Mouse (Mus musculus): ENCODE data around the gene Npvf. TPM values are rescaled to one million over a fixed set of nuclear protein-coding genes. Genes with fewer than 3 reads are reported as not detected.
"Not testable (repeated sequence)": the region's sequence is repeated elsewhere in the genome, so short reads cannot be mapped to it uniquely, and the experiment has no call there.

The Npvf gene
- polyA plus RNA-seq, 1 experiment from 2014 or later, result not detected

GRCm38 (mm10) chr6:50640377-50640776, 13.9 kb downstream of the Npvf start:
- Histone ChIP-seq H3K36me3 (ENCODE audit: control insufficient read depth, insufficient read depth, low read length) (no peaks in the 10 kb centered on the region), H3K27ac (replicated peaks in 1 of 2; ENCODE audit: control insufficient read depth in 1 of 2, insufficient read depth in 1 of 2, low read depth in 2 of 2, low read length in 2 of 2) (no peak overlapping the region), H3K4me3 (ENCODE audit: control insufficient read depth in 1 of 2, insufficient read depth in 1 of 2, low read depth in 1 of 2, low read length in 2 of 2) (no peak overlapping the region), H3K27me3 (ENCODE audit: control insufficient read depth, insufficient read depth, low read length) (no peaks in the 10 kb centered on the region), H3K9ac (ENCODE audit: low read length) (no peak overlapping the region), H3K4me2 (ENCODE audit: low read length) (no peak overlapping the region), H3K4me1 (ENCODE audit: control insufficient read depth in 2 of 2, insufficient read depth in 2 of 2, low read length in 2 of 2) (peaks cover 0 to 2% of the 10 kb centered on the region in 2 experiments; a peak in 1 of 4 replicates), H3K9me3 (ENCODE audit: control insufficient read depth, low read length) (no peaks in the 10 kb centered on the region)
- ATAC-seq (ENCODE audit: insufficient number of reproducible peaks, insufficient read depth, low FRiP score, low read depth), result no peak
- 74% methylated on average over 4 of the region's 4 CpGs for WGBS

- WGBS, result 18% methylated on average over 2 of the region's 2 CpGs
- no peak for ATAC-seq (ENCODE audit: insufficient number of reproducible peaks, insufficient read depth, low FRiP score, low read depth)
- Histone ChIP-seq H3K4me1 (ENCODE audit: control insufficient read depth in 2 of 2, insufficient read depth in 2 of 2, low read length in 2 of 2) (peaks cover 0 to 2% of the 10 kb centered on the region in 2 experiments; a peak in 1 of 4 replicates), H3K4me3 (ENCODE audit: control insufficient read depth in 1 of 2, insufficient read depth in 1 of 2, low read depth in 1 of 2, low read length in 2 of 2) (no peak overlapping the region), H3K9me3 (ENCODE audit: control insufficient read depth, low read length) (peaks cover 4% of the 10 kb centered on the region; the same call in 1 of the 2 replicates), H3K27me3 (ENCODE audit: control insufficient read depth, insufficient read depth, low read length) (no peaks in the 10 kb centered on the region), H3K9ac (ENCODE audit: low read length) (no peak overlapping the region), H3K27ac (replicated peaks in 1 of 2; ENCODE audit: control insufficient read depth in 1 of 2, insufficient read depth in 1 of 2, low read depth in 2 of 2, low read length in 2 of 2) (no peak overlapping the region), H3K36me3 (ENCODE audit: control insufficient read depth, insufficient read depth, low read length) (no peaks in the 10 kb centered on the region), H3K4me2 (ENCODE audit: low read length) (no peak overlapping the region)
These were observed 14.6 kb downstream of the Npvf start for GRCm38 (mm10) chr6:50639656-50640055.

GRCm38 (mm10) chr6:50626170-50626569, 28.1 kb downstream of the Npvf start:
- not testable (repeated sequence) for H3K4me2 ChIP-seq (ENCODE audit: low read length); H3K27ac ChIP-seq (replicated peaks in 1 of 2; ENCODE audit: control insufficient read depth in 1 of 2, insufficient read depth in 1 of 2, low read depth in 2 of 2, low read length in 2 of 2); H3K36me3 ChIP-seq (ENCODE audit: control insufficient read depth, insufficient read depth, low read length); ATAC-seq (ENCODE audit: insufficient number of reproducible peaks, insufficient read depth, low FRiP score, low read depth); H3K4me3 ChIP-seq (ENCODE audit: control insufficient read depth in 1 of 2, insufficient read depth in 1 of 2, low read depth in 1 of 2, low read length in 2 of 2); H3K9me3 ChIP-seq (ENCODE audit: control insufficient read depth, low read length); H3K4me1 ChIP-seq (ENCODE audit: control insufficient read depth in 2 of 2, insufficient read depth in 2 of 2, low read length in 2 of 2); H3K27me3 ChIP-seq (ENCODE audit: control insufficient read depth, insufficient read depth, low read length); H3K9ac ChIP-seq (ENCODE audit: low read length)
- WGBS, result 78% methylated on average over 2 of the region's 2 CpGs

GRCm38 (mm10) chr6:50618273-50618672, 36.0 kb downstream of the Npvf start:
- WGBS, result 95% methylated on average over 1 of the region's 1 CpGs
- not testable (repeated sequence) for ATAC-seq (ENCODE audit: insufficient number of reproducible peaks, insufficient read depth, low FRiP score, low read depth); H3K27me3 ChIP-seq (ENCODE audit: control insufficient read depth, insufficient read depth, low read length); H3K4me3 ChIP-seq (ENCODE audit: control insufficient read depth in 1 of 2, insufficient read depth in 1 of 2, low read depth in 1 of 2, low read length in 2 of 2); H3K9me3 ChIP-seq (ENCODE audit: control insufficient read depth, low read length); H3K27ac ChIP-seq (replicated peaks in 1 of 2; ENCODE audit: control insufficient read depth in 1 of 2, insufficient read depth in 1 of 2, low read depth in 2 of 2, low read length in 2 of 2); H3K36me3 ChIP-seq (ENCODE audit: control insufficient read depth, insufficient read depth, low read length); H3K9ac ChIP-seq (ENCODE audit: low read length); H3K4me2 ChIP-seq (ENCODE audit: low read length); H3K4me1 ChIP-seq (ENCODE audit: control insufficient read depth in 2 of 2, insufficient read depth in 2 of 2, low read length in 2 of 2)

GRCm38 (mm10) chr6:50601620-50602019, 52.6 kb downstream of the Npvf start:
- Histone ChIP-seq H3K36me3 (ENCODE audit: control insufficient read depth, insufficient read depth, low read length) (no peaks in the 10 kb centered on the region), H3K4me1 (ENCODE audit: control insufficient read depth in 2 of 2, insufficient read depth in 2 of 2, low read length in 2 of 2) (peaks cover 9 to 17% of the 10 kb centered on the region in 2 experiments), H3K4me3 (ENCODE audit: control insufficient read depth in 1 of 2, insufficient read depth in 1 of 2, low read depth in 1 of 2, low read length in 2 of 2) (no peak overlapping the region), H3K9ac (ENCODE audit: low read length) (no peak overlapping the region), H3K4me2 (ENCODE audit: low read length) (no peak overlapping the region), H3K27me3 (ENCODE audit: control insufficient read depth, insufficient read depth, low read length) (no peaks in the 10 kb centered on the region), H3K9me3 (ENCODE audit: control insufficient read depth, low read length) (no peaks in the 10 kb centered on the region), H3K27ac (replicated peaks in 1 of 2; ENCODE audit: control insufficient read depth in 1 of 2, insufficient read depth in 1 of 2, low read depth in 2 of 2, low read length in 2 of 2) (no peak overlapping the region)
- 28% methylated on average over 4 of the region's 4 CpGs for WGBS
- ATAC-seq (ENCODE audit: insufficient number of reproducible peaks, insufficient read depth, low FRiP score, low read depth), result no peak

Other genes with a start within 250 kb of the Npvf start
- gene Osbpl3, start 198.2 kb downstream of the Npvf start, polyA plus RNA-seq (2014; fragmentation: Nextera tagmentation; extraction: Ambion mirVana), result 16.7 and 19.2 TPM in 2 replicates
- 181 and 190 TPM in 2 replicates for gene Cycs, start 87.9 kb downstream of the Npvf start, polyA plus RNA-seq (2014; fragmentation: Nextera tagmentation; extraction: Ambion mirVana)
- 0.59 and 0.62 TPM in 2 replicates for gene 4921507P07Rik, start 57.8 kb downstream of the Npvf start, polyA plus RNA-seq (2014; fragmentation: Nextera tagmentation; extraction: Ambion mirVana)

Measured in heart, embryonic 14.5 days (tissue).